Mouse (Mus musculus): ENCODE data around the gene Gm28230. TPM values are rescaled to one million over a fixed set of nuclear protein-coding genes. Genes with fewer than 3 reads are reported as not detected.

The Gm28230 gene
- polyA plus RNA-seq, 1 experiment = not detected

- no peak overlapping the region for H3K4me3 ChIP-seq (ENCODE audit: insufficient read depth, poor library complexity, severe bottlenecking)
- no peak for TF ChIP-seq USF1 (IDR thresholded peaks at IDR 0.05; ENCODE audit: low read depth)
- no peak for TF ChIP-seq MYOG (IDR thresholded peaks at IDR 0.05; ENCODE audit: control insufficient read depth, extremely low read depth, insufficient read length)
- TF ChIP-seq FOSL1 (IDR thresholded peaks at IDR 0.05; ENCODE audit: insufficient read depth, low read length, poor library complexity, severe bottlenecking) = no peak
- no peak for TF ChIP-seq CTCF (IDR thresholded peaks at IDR 0.05; ENCODE audit: control insufficient read depth, insufficient read depth, insufficient read length)
- no peak for TF ChIP-seq CEBPB (IDR thresholded peaks at IDR 0.05; ENCODE audit: low read depth)
- no peak for TF ChIP-seq MYOD1 (IDR thresholded peaks at IDR 0.05; ENCODE audit: control insufficient read depth, insufficient read length, low read depth)
- no peak for TF ChIP-seq MAX (IDR thresholded peaks at IDR 0.05)
- H3K27me3 ChIP-seq (ENCODE audit: control insufficient read depth, insufficient read depth, insufficient read length) = peaks cover 65% of the 10 kb centered on the region
- no peak overlapping the region for H3ac ChIP-seq (ENCODE audit: control insufficient read depth, insufficient read length, low read depth)
- H3K36me3 ChIP-seq (ENCODE audit: control insufficient read depth, insufficient read depth) = no peaks in the 10 kb centered on the region
- no peaks in the 10 kb centered on the region for H3K79me2 ChIP-seq (ENCODE audit: control insufficient read depth, insufficient read depth)
- no peaks in the 10 kb centered on the region for H3K79me3 ChIP-seq (ENCODE audit: low read depth)
These were observed 36.8 kb upstream of the Gm28230 start for GRCm38 (mm10) chr2:74689574-74690337.

GRCm38 (mm10) chr2:74690338-74690716 is 36.2 kb upstream of the Gm28230 start:
- TF ChIP-seq USF1 (IDR thresholded peaks at IDR 0.05; ENCODE audit: low read depth) = no peak
- TF ChIP-seq CTCF (IDR thresholded peaks at IDR 0.05; ENCODE audit: control insufficient read depth, insufficient read depth, insufficient read length) = no peak
- H3K4me3 ChIP-seq (ENCODE audit: insufficient read depth, poor library complexity, severe bottlenecking) = no peak overlapping the region
- H3K36me3 ChIP-seq (ENCODE audit: control insufficient read depth, insufficient read depth) = no peaks in the 10 kb centered on the region
- H3K79me2 ChIP-seq (ENCODE audit: control insufficient read depth, insufficient read depth) = no peaks in the 10 kb centered on the region
- no peak overlapping the region for H3ac ChIP-seq (ENCODE audit: control insufficient read depth, insufficient read length, low read depth)
- H3K27me3 ChIP-seq (ENCODE audit: control insufficient read depth, insufficient read depth, insufficient read length) = peaks cover 63% of the 10 kb centered on the region
- no peaks in the 10 kb centered on the region for H3K79me3 ChIP-seq (ENCODE audit: low read depth)

- no peaks in the 10 kb centered on the region for H3K36me3 ChIP-seq (ENCODE audit: control insufficient read depth, insufficient read depth)
- H3K79me2 ChIP-seq (ENCODE audit: control insufficient read depth, insufficient read depth) = no peaks in the 10 kb centered on the region
- no peak for TF ChIP-seq MAX (IDR thresholded peaks at IDR 0.05)
- no peak for TF ChIP-seq USF1 (IDR thresholded peaks at IDR 0.05; ENCODE audit: low read depth)
- no peak for TF ChIP-seq CTCF (IDR thresholded peaks at IDR 0.05; ENCODE audit: control insufficient read depth, insufficient read depth, insufficient read length)
- no peak for TF ChIP-seq MYOD1 (IDR thresholded peaks at IDR 0.05; ENCODE audit: control insufficient read depth, insufficient read length, low read depth)
- TF ChIP-seq FOSL1 (IDR thresholded peaks at IDR 0.05; ENCODE audit: insufficient read depth, low read length, poor library complexity, severe bottlenecking) = no peak
- TF ChIP-seq CEBPB (IDR thresholded peaks at IDR 0.05; ENCODE audit: low read depth) = no peak
- TF ChIP-seq MYOG (IDR thresholded peaks at IDR 0.05; ENCODE audit: control insufficient read depth, extremely low read depth, insufficient read length) = no peak
- H3K79me3 ChIP-seq (ENCODE audit: low read depth) = no peaks in the 10 kb centered on the region
- H3ac ChIP-seq (ENCODE audit: control insufficient read depth, insufficient read length, low read depth) = no peak within 1 kb of the TSS
- H3K27me3 ChIP-seq (ENCODE audit: control insufficient read depth, insufficient read depth, insufficient read length) = peaks cover 68% of the 10 kb centered on the region
- H3K4me3 ChIP-seq (ENCODE audit: insufficient read depth, poor library complexity, severe bottlenecking) = no peak within 1 kb of the TSS
These were observed 35.2 kb upstream of the Gm28230 start, which contains the start of gene Hoxd10 for GRCm38 (mm10) chr2:74691022-74691951. Gene Hoxd10 (plus strand): TSS chr2:74691924.

GRCm38 (mm10) chr2:74691995-74692807 is 34.3 kb upstream of the Gm28230 start:
- TF ChIP-seq CEBPB (IDR thresholded peaks at IDR 0.05; ENCODE audit: low read depth) (no peak), FOSL1 (IDR thresholded peaks at IDR 0.05; ENCODE audit: insufficient read depth, low read length, poor library complexity, severe bottlenecking) (no peak), CTCF (IDR thresholded peaks at IDR 0.05; ENCODE audit: control insufficient read depth, insufficient read depth, insufficient read length) (no peak), USF1 (IDR thresholded peaks at IDR 0.05; ENCODE audit: low read depth) (no peak), MYOD1 (IDR thresholded peaks at IDR 0.05; ENCODE audit: control insufficient read depth, insufficient read length, low read depth) (no peak), MAX (IDR thresholded peaks at IDR 0.05) (no peak)
- Histone ChIP-seq H3K4me3 (ENCODE audit: insufficient read depth, poor library complexity, severe bottlenecking) (no peak overlapping the region), H3K27me3 (ENCODE audit: control insufficient read depth, insufficient read depth, insufficient read length) (peaks cover 71% of the 10 kb centered on the region)

GRCm38 (mm10) chr2:74692808-74693431 is 33.6 kb upstream of the Gm28230 start:
- TF ChIP-seq USF1 (IDR thresholded peaks at IDR 0.05; ENCODE audit: low read depth) (no peak), CEBPB (IDR thresholded peaks at IDR 0.05; ENCODE audit: low read depth) (no peak), MYOG (IDR thresholded peaks at IDR 0.05; ENCODE audit: control insufficient read depth, extremely low read depth, insufficient read length) (no peak), FOSL1 (IDR thresholded peaks at IDR 0.05; ENCODE audit: insufficient read depth, low read length, poor library complexity, severe bottlenecking) (no peak), MYOD1 (IDR thresholded peaks at IDR 0.05; ENCODE audit: control insufficient read depth, insufficient read length, low read depth) (no peak), MAX (IDR thresholded peaks at IDR 0.05) (no peak), CTCF (IDR thresholded peaks at IDR 0.05; ENCODE audit: control insufficient read depth, insufficient read depth, insufficient read length) (no peak)
- Histone ChIP-seq H3K79me3 (ENCODE audit: low read depth) (no peaks in the 10 kb centered on the region), H3K27me3 (ENCODE audit: control insufficient read depth, insufficient read depth, insufficient read length) (peaks cover 71% of the 10 kb centered on the region), H3K79me2 (ENCODE audit: control insufficient read depth, insufficient read depth) (no peaks in the 10 kb centered on the region), H3ac (ENCODE audit: control insufficient read depth, insufficient read length, low read depth) (no peak overlapping the region), H3K4me3 (ENCODE audit: insufficient read depth, poor library complexity, severe bottlenecking) (no peak overlapping the region), H3K36me3 (ENCODE audit: control insufficient read depth, insufficient read depth) (no peaks in the 10 kb centered on the region)

More at GRCm38 (mm10) chr2:74691995-74692807, 34.3 kb upstream of the Gm28230 start:
- no peak overlapping the region for H3ac ChIP-seq (ENCODE audit: control insufficient read depth, insufficient read length, low read depth)
- no peaks in the 10 kb centered on the region for H3K36me3 ChIP-seq (ENCODE audit: control insufficient read depth, insufficient read depth)
- no peaks in the 10 kb centered on the region for H3K79me3 ChIP-seq (ENCODE audit: low read depth)
- H3K79me2 ChIP-seq (ENCODE audit: control insufficient read depth, insufficient read depth) = no peaks in the 10 kb centered on the region
